Mouse (Mus musculus) adrenal gland, adult 2 months (tissue): Measurements from ENCODE around the gene Shank2. TPM values are rescaled to one million over a fixed set of nuclear protein-coding genes. Genes with fewer than 3 reads are reported as not detected.

ENCODE experiments used
- DNase-seq: peaks from one replicate; pipeline ENCODE4 v3.0.0; 2021
- polyA plus RNA-seq: library from polyadenylated mRNA; depleted of rRNA; stranded (reverse); fragments of >200 nt; gene quantifications from 2 replicates; pipeline ENCODE4 v1.2.3, GENCODE M21; 2012
- total RNA-seq, 2 experiments: library from RNA; stranded (reverse); gene quantifications; 2 replicates each; pipeline ENCODE4 v1.2.3; 2021

Shank2 gene
- total and polyA plus RNA-seq, 3 experiments, result 2.4 to 20.0 (median 3.7) TPM

DNA sequence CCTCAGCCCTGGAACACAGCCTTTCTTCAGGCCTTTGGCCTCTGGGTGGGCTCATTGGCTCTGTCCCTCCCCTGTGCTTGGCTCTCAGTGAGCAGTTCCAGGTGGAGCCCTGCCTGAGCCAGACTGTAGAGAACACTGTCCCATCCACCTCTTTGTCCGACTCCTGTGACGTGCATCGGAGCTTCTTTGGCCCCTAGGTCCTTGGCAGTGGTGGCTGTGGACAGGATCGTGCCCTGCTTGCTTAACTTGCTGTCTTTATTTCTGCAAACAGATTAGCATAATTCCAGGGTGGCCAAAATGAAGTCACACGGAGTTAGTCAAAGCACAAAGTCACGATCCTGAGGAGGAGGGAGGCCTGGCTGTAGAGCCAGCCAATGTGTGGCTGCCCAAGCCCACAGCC is 419.8 kb downstream of the Shank2 start:
- DNase-seq, result no peak

DNA sequence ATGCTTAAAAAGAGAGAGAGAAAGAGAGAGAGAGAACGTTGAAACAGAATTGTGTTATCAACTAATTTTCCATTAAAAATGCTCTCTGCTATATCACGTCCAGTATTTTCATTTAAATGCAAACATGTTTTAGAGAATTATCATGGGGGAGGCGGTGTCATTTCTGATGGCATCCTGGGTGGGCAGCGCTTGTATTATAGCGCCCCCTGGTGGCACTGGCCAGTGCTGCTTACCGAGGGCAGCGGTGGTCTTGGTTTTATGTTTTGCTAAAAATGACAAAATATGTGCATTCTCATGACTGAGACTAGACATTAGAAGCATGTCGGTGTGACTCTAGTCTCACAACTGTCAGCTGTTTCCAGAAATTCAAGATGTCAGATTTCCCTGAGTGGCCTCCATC is 424.2 kb downstream of the Shank2 start:
- DNase-seq, result peak; percentile 41

DNA sequence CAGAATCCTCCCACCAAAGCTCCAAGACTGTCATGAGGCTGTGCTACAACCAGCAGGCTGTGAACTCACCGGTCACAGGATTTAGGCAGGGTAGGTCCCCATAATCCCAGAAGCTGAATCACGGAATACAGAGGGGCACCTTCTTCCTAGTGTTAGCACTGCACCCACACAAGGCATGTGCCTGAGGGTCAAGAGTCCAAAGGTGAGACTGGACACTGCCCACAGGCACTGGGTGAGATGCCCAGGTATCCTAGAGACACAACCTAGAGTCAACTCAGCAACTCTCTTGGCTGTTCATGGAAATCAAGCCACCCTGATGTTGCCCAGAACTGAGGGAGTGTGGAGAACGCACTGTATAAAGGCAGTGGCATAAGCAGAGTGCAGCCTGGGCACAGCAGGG is 424.9 kb downstream of the Shank2 start:
- no peak for DNase-seq

DNA sequence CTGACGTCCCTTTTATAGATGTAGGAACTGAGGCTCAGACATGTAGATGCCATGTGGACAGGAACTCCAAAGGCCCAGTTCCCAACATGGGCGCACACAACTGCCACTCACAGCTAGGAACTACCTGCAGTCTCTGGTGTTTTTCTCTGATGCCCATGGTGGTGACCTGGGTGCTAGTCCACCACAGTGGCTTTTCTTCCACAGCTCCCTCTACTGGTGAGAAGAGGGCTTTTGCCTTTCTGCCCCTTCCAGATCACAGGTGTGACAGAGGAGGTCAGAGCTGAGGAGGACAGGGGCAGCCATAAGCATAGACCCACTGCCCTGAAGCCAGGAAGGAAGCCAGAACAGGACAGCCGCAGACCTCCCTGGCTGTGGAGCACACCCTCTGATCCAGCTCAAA is 425.7 kb downstream of the Shank2 start:
- no peak for DNase-seq

DNA sequence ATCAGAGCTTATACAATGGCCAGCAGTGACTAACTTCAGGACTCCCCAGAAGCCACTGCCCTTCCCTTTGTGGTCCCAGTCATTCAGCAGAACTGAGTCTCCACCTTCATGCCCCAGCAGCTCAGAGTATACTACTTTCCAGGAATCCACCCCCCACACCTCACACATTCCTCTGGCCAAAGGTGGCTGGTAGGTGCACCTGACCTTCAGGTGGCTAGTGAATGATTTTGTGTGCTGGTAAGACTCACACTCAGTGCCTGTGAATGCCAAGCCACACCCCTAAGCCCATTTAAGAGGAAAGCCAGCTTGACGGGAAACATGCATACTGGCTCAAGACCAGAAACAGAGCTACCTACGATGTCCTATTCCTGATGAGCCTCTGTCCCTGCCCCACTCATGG is 431.2 kb downstream of the Shank2 start:
- no peak for DNase-seq

DNA sequence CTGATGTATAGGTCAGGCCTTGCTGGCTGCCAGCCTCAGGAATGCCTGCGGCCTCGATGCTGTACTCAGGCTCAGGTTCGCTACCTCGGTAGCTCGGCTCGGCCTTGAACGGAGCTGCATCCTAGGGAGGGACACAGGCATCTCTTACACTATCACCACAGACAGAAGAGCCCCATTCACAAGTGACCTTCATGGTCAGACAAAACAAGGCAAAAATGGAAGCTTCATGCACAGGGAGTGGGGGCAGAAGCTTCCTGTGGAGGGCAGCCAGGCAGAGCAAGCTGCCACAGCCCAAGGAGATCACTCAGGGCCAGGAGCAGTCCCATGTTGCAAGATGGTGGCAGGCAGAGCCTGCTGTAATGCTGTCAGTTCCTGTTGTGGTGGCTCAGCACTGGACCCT is 437.1 kb downstream of the Shank2 start:
- no peak for DNase-seq

DNA sequence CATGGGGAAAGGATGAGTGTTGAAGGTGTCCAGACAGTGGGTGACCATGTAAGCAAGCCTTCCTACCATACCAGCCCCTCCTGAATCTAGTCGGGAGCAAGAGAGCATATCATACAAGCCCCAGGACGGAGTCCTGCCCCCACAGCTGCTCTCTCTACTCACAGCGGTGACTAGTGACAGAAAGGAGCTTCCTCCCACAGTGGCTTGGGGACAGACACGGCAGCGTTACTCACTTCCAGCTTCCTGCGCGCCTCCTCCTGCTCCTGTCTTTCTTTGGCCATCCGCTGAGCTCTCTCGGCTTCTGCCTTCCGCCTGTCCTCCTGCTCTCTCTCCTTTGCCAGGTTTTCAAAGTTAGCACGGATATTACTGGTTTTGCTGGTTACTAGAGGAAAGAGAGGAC is 439.7 kb downstream of the Shank2 start:
- DNase-seq, result no peak

DNA sequence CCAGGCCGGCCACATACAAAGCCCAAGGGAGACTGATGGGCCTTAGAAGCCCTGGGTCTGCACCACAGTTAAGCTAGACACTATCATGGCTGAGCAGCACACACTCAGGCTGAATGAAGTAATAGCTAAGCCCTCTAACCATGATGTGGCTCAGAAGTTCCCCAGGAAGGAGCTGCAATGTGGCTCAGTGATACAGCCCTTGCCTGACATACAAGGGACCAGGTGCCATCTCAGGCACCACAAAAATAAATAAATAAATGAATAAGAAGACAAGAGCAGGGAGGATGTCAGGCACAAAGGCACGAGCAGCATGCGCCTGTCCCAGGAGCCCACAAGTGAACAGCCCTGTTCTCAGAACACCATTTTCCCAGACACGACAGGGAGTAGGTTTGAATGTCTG is 440.2 kb downstream of the Shank2 start:
- no peak for DNase-seq

DNA sequence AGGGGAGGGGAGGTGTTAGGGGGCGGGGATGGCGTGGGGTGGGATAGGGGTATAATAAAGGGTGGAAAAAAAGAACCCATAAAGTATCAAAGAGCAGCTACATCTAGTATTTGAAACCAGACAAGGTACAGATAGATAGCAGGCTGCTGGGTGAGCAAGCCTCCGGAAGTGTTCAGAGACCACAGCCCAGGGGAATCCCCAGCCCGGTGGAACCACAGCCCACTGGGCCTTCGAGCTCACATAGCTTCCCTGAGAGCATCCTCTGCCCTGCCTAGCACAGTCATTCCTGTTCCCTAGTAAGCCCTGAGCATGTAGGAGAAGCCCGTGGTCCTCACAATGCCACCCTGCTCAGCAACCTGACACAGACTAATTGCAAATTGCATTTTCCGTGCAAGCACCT is 443.1 kb downstream of the Shank2 start:
- DNase-seq, result no peak

DNA sequence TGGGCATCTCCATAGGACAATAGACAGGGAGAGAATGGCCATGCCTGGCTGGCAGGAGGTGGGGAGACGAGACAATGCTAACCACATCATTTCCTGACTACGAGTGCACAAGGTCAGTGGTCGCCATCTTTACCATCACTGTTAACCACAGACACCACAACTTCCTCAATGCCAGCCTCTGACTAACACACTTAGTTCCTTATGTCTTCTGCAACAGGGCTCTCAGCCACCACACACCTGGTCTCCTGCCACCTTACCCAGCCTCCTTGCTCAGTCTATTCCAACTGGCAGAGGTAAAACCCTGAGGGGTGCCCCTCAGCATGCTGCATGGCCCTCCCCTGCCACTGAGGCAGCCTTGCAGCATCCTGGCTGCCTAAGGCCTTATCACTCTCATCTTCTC is 445.4 kb downstream of the Shank2 start:
- DNase-seq, result no peak

DNA sequence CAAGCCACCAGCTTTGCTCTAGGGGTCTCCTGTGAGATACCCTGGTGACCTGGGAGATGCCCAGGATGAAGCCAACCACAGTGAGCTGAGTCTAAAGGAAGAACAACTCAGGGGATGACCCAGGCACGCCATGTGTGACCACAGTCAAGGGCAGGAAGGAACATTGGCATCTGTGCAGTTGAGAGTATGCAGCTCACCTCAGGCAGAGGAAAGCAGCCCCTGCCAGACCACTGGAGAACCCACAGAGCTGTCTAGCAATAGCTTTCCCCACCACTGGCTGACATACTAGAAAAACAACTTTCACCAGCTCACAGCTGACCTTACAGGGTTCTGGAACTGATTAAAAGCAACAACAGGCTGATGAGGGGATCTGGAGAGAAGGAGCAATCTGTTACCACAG is 446.5 kb downstream of the Shank2 start:
- no peak for DNase-seq

DNA sequence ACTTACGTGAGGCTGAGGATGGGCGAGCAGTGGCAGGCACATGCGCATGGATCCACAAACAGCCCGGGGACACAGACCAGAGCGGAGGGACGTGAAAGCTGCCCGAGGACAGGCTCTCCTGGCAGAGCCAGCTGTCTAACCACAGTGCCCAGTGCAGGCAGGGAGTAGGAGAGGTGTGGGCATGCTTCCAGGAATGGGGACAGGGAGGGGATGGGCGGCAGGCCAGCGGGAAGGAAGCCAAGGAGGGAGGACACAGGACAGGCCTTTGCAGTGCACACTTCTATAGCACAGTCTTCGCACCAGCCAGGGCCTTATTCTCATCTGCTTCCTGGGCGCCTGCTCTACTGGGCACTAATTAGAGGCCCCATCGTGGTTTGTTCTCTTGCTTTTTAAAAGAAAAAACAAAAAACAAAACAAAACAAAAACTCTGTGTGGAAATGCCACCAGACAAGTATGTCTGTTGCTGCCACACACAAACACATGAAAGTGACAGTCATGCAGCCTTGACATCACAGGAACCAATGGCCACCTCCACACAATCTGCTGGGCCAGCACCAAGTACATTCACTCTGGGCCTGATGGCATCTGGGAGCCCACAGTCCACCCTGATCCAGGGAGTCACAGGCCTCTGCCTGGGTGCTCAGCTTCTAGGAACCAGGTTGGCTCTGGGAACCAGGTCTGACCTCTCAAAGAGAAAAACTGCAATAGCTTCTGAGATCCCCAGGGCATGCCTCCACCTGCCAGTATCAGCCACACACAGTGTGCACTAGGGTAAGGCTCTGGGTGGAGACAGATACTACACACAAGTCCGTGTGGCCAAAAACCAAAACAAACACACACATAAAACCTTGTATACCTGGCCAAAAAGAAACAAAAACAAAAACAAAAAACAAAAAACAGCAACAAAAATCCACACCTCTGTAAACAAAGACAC is 448.2 kb downstream of the Shank2 start:
- peak; percentile 99 for DNase-seq

DNA sequence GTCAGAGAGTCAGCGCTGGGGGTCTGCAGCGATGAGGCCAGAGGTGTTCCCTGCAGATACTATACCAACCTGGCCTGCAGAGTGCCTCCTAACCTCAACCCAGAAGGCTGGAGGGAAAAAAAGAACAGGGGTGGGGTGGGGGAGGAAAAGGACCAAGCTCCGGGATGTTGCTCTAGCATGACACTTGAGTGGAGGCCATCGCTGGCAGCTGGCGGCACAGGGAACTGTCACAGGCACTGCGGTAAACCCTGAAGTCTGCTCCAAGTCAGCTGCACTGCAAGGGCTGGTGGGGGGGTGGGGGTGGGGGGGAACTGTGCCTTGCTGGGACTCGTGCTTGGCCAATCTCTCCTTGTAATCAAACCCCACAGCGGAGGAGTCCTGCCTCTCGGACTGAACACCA is 448.9 kb downstream of the Shank2 start:
- DNase-seq, result no peak

DNA sequence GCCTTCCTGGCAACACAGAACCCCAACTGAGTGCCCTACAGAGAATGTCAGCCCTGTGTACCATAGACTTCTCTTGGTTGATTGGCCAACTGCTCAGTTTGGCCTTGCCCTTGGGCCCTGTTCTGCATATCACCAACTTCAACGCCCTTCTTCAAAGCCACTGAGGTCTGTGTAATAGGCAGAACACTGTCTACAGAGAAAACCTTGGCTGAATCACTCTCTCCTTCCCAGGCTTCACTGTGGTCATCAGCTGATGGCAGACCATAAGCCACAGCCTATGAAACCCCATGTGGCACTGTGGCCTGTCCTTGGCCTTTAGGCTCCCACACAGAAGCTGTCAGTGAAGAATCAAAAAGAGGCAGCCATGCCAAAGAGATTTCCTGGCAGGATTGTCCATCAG is 457.2 kb downstream of the Shank2 start:
- peak; percentile 86 for DNase-seq

DNA sequence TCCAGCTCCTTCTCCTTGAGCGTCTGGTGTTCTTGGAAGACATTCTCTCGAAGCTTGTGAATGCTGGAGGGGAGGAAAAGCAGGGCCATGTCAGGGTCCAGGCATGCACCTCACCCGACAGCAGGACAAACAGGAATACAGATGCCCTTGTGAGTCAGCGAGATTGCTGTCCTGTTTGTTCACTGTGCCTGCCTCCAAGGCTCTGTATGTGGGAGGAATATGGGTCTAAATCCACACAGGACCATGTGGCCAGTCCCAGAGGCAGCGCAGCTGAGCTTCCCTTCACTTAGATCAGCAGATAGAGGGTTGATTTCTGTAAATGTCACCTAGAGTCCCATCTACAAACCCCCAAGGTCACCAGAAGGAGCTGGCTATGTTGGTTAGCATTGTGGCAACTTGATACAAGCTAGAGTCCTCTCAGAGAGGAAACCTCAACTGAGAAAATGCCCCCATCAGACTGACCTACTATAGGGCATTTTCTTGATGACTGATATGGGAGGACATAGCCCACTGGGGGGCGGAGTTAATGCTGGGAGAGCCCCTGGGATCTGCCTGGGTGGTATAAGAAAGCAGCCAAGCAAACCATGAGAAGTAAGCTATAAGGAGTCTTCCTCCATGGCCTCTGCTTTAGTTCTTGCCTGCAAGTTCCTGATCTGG is 459.6 kb downstream of the Shank2 start:
- peak; percentile 66 for DNase-seq

DNA sequence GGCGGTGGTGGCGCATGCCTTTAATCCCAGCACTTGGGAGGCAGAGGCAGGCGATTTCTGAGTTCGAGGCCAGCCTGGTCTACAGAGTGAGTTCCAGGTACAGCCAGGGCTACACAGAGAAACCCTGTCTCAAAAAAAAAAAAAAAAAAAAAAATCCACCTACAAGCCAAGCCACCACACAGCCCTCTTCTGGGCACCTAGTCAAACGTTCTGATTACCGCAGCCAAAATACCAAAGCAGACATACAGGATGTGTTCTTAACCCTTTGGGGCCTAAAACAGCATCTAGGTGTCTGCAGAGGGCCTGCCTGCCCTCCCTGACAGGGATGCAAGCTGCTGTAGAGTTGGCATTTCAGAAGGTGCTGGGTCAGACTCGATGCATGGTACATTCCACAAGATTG is 460.8 kb downstream of the Shank2 start:
- no peak for DNase-seq

DNA sequence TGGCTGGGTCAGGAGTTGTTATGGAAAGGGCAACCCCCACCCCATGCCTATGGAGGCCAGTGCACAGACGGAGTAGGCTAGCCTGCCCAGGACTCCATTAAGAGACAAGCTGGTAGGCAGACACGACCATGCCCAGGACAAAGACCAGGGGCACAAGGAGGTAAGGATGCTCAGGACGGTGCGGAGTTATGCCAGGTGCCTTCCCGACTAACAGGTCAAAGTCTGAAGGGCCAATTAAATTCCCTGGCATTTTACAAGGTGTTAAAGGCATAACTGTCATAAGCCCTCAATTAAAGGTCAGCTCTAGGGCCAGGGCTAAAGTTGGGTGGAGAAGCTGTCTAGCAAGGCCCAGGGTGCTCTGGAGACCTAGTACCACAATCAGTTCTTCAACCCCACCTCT is 467.0 kb downstream of the Shank2 start:
- no peak for DNase-seq

DNA sequence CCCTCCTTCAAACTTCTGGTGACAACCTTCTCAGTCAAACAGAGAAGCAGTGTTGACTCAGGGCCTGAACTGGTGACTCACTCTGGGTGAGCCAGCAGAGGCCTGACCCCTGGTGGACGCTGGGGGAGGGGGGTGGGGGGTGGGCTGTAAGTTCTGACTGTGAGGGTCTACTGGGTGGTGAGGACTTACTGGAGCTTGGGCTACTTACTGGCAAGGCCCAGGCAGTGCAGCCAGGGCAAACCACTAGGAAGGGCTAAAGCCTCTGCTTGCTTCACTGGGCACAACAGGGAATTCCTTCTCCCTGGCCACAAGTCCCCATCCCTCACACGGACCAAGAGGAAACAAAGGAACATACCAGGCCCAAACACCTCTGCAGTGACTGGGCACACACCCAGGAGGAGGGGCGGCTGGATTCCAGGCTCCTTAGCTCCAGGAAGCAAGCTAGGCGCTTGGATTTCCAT is 467.5 kb downstream of the Shank2 start:
- DNase-seq, result peak; percentile 77

DNA sequence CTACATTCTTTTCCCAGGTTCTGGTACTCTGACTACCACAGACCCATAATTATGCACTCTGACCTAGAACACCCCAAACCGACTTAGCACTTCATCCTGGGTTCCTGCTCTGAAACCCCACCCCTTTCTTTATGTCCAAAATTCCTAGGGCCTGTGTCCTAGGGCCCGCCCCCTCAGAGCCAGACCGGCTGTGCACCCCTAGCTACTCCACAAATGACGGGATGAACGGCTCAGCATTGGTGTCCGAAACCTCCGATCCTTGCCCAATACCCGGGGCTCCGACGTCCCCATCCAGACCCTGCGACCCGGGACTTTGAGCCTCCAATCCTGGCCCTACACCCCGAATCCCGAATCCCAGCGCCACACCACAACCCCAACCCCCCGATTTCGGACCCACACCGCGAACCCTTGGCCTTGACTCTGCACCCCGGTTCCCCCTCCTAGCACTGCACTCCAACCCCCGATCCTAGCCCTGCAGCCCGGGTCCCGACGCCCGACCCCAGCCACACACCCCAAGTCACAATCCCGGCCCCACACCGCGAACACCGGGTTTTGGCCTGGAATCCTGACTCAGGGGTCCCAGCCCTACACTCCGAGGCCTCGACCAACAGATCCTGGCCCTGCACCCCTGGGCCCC is 468.3 kb downstream of the Shank2 start:
- DNase-seq, result peak; percentile 34

DNA sequence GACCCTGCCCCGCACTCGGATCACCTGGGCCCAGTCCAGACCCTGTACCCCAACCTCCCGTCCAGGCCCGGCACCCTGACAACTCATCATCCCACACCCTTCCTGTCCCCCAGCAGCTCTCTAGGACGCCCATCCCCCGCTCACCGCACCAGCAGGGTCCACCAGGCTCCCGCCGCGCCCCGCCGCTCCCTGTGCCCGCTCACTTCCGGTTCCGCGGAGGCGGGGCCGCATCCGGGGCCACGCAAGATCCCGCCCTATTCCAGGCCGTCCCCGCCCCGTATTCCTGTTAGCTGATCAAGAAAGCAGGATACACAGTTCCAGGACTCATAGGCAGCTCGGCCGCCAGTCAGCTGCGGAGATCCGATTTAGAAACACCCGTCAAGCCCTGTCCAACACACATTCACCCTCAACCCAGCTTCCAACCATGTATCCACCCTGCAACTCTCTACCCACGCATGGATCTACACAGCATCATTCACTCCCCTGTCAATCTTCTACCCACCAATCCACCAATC is 468.9 kb downstream of the Shank2 start, which contains the start of gene Cttn:
Gene Cttn (minus strand): TSS at position 465 of the 515 bp plus-strand sequence.
- peak; percentile 95 for DNase-seq

DNA sequence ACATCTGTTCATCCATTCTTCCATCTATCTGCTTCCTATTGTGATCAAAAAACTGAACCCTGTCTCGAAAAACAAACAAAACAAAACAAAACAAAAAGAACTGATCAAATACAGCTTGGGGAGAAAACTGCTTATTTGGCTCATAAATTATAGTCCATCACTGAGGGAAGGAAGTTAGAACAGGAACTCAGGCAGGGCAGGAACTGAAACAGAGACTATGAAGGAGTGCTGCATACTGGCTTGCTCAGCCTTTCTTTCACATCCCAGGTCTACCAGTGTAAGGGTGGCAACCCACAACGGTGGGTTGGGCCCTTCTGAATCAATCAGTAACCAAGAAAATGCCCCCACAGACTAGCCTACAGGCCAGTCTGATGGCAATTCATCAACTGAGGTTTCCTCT is 469.4 kb downstream of the Shank2 start:
- no peak for DNase-seq

DNA sequence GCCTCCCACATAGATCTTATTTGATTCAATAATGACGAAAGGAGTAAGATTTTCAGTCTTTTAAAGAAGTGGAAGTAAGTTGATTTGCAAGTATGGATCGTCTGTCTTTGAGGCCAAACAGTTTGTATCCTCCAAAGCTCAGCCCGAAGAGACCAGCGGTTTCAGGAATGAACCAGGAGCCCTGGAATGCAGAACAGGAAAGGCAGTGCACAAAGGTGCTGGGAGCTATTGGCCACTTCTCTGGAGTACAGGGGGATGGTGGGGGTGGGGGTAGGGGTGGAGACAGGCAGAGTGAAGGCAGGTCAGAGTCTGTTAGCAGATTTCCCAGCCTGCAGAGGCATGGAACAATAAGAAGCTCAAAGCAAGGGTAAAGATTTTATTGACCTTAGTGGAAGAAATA is 471.8 kb downstream of the Shank2 start:
- no peak for DNase-seq
